In genomic region chr13:21492847-21493246, GRCm38 (mm10) we compare ENCODE assay signal across 21 mouse cellular contexts. TPM values are rescaled to one million over a fixed set of nuclear protein-coding genes. Genes with fewer than 3 reads are reported as not detected.
DNase-seq lines count a peak whose midpoint lies in the region; ATAC-seq lines count a peak whose summit lies in the region.
"Had no signal": no experiment of that assay in that cellular context is flagged by ENCODE, and none has a peak within 500 bp of the region (broad histone marks: within the 10 kb centered on the region; RNA-seq: fewer than 3 reads in every experiment).

No protein-coding gene starts in this region.

- peak; percentile 62 for DNase-seq in 3T3-L1 (ENCODE audit: low read depth, low spot score)
- peak; percentile 23 for DNase-seq in Muller cell, postnatal 12 days (ENCODE audit: inconsistent ontology term)
- peak; percentile 34 to 55 for DNase-seq in adrenal gland, postnatal 36 days
- DNase-seq in ovary, postnatal 14 days (ENCODE audit: low spot score): no peak
- DNase-seq in left cerebral cortex, postnatal 14 days (ENCODE audit: low spot score in 2 of 2): no peak
- DNase-seq in MN1 (ENCODE audit: low spot score): no peak
- DNase-seq: cerebellum, adult 2 months; gastrocnemius, adult 2 months; heart, postnatal 10 days; kidney, adult 8-10 months; kidney, postnatal 10 days; left cerebral cortex, postnatal 4 days; lung, embryonic 14.5 days; lung, postnatal 36 days had no signal

- ATAC-seq in megakaryocyte progenitor cell, adult 5-6 weeks (replicated peaks; ENCODE audit: poor library complexity): peak; percentile 46; the same call in 1 of the 2 replicates
- ATAC-seq: hindbrain, embryonic 16.5 days; intestine, embryonic 15.5 days; midbrain, embryonic 15.5 days had no signal

- intact Hi-C loops in left cerebral cortex, postnatal 14 days (cut with DNase I): no loop called here

RNA-seq across cellular contexts. Expression of gene AK157302, which starts 2.2 kb away (rescaled TPM):
- total RNA-seq in adrenal gland, postnatal 36 days (2021): 10 to 100 TPM; 11.0 to 12.8 TPM
- total RNA-seq in megakaryocyte progenitor cell, adult 5-6 weeks (2015): 0.20 and 0.27 TPM in 2 replicates
- total RNA-seq in megakaryocyte progenitor cell, adult 5-6 weeks (2017): 0.12 and 0.14 TPM in 2 replicates
- 10 to 100 TPM; 18.1 to 19.7 TPM for total RNA-seq in left cerebral cortex, postnatal 14 days (2021)

RNA-seq across cellular contexts. Expression of gene Gm11273, which starts 8.4 kb away (rescaled TPM):
- 10 to 100 TPM; 89.0 to 99.3 TPM for total RNA-seq in adrenal gland, postnatal 36 days (2021)
- 7.1 and 8.8 TPM in 2 replicates for total RNA-seq in megakaryocyte progenitor cell, adult 5-6 weeks (2015)
- total RNA-seq in megakaryocyte progenitor cell, adult 5-6 weeks (2017): 2.2 and 7.0 TPM in 2 replicates
- 10 to 100 TPM; 59.6 to 63.4 TPM for total RNA-seq in left cerebral cortex, postnatal 14 days (2021)

RNA-seq across cellular contexts. Expression of gene Gm10065, which starts 13.6 kb away (rescaled TPM):
- total RNA-seq in adrenal gland, postnatal 36 days (2021): not detected
- not detected in 2 replicates for total RNA-seq in megakaryocyte progenitor cell, adult 5-6 weeks (2015)
- not detected in 2 replicates for total RNA-seq in megakaryocyte progenitor cell, adult 5-6 weeks (2017)
- total RNA-seq in left cerebral cortex, postnatal 14 days (2021): not detected
- total RNA-seq: common myeloid progenitor, adult 5-6 weeks; gastrocnemius, adult 2 months; heart, postnatal 10 days; layer of hippocampus, postnatal 10 days; left cerebral cortex, adult 2 months; left cerebral cortex, postnatal 4 days had no signal

RNA-seq across cellular contexts. Expression of gene Zkscan4, which starts 14.1 kb away (rescaled TPM):
- total RNA-seq in adrenal gland, postnatal 36 days (2021): 1 to 10 TPM; 2.1 to 2.6 TPM
- 0.49 and 0.79 TPM in 2 replicates for total RNA-seq in megakaryocyte progenitor cell, adult 5-6 weeks (2015)
- 0.14 and 0.71 TPM in 2 replicates for total RNA-seq in megakaryocyte progenitor cell, adult 5-6 weeks (2017)
- 1 to 10 TPM; 7.2 to 7.3 TPM for total RNA-seq in left cerebral cortex, postnatal 14 days (2021)

RNA-seq across cellular contexts. Expression of gene Nkapl, which starts 24.5 kb away (rescaled TPM):
- 1 to 10 TPM in 1 of 2 experiments, under 1 TPM in 1; 0.96 to 1.4 TPM for total RNA-seq in adrenal gland, postnatal 36 days (2021)
- 0.10 and 0.12 TPM in 2 replicates for total RNA-seq in megakaryocyte progenitor cell, adult 5-6 weeks (2015)
- total RNA-seq in megakaryocyte progenitor cell, adult 5-6 weeks (2017): 0.33 TPM in 1 of 2 replicates, not detected in the other
- 1 to 10 TPM in 1 of 2 experiments, under 1 TPM in 1; 0.76 to 1.3 TPM for total RNA-seq in left cerebral cortex, postnatal 14 days (2021)
- total RNA-seq: common myeloid progenitor, adult 5-6 weeks had no signal

Comparison
In these comparisons a context has a peak if more than half of its experiments do, and no peak if none do; other contexts are left out.
1. DNase-seq: peak in 3T3-L1 (single experiment), Muller cell, postnatal 12 days (single experiment) and adrenal gland, postnatal 36 days (2 of 2); none in ovary, postnatal 14 days (single experiment), left cerebral cortex, postnatal 14 days (0 of 2) and MN1 (single experiment).
2. RNA of gene AK157302, which starts 2.2 kb away (total RNA-seq): 18.1 to 19.7 TPM in left cerebral cortex, postnatal 14 days and 11.0 to 12.8 TPM in adrenal gland, postnatal 36 days; 0.12 to 0.27 TPM in megakaryocyte progenitor cell, adult 5-6 weeks; every median in the first group is over 4 times any median in the second.
3. RNA of gene Gm11273, which starts 8.4 kb away (total RNA-seq): 89.0 to 99.3 TPM in adrenal gland, postnatal 36 days and 59.6 to 63.4 TPM in left cerebral cortex, postnatal 14 days; 2.2 to 8.8 TPM in megakaryocyte progenitor cell, adult 5-6 weeks; every median in the first group is over 4 times any median in the second.